Mouse (Mus musculus) cerebral cortex, adult 2 months (tissue): ENCODE measurements around the gene Olfr750.

ENCODE experiments used
- WGBS: fragments of 180-500 bp; shearing (Covaris S2); methylation state at CpG from one replicate; pipeline ENCODE4 v1.1.7; 2018; 5-methylcytosine and 5-hydroxymethylcytosine counted together

Gene Olfr750

DNA sequence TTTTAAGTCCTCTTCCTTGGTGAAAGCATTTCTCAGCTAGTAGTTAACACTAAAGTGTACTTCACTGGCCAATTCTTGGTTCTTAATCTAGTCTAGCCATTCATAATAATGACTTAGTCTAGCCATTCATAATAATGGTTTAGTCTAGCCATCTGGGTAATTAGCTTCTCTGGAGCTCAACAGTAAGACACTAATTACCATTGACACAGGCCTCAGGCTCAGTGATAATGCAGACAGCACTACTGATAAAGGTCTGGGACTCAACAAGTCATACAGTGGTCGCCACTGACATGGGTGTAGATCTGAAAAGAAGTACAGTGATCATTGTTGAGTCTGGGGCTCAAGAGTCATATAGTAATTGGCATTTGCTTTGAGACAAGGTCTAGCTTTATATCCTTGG, 49.4 kb downstream of the Olfr750 start:
- 93% methylated on average over 1 of the region's 1 CpGs for WGBS

DNA sequence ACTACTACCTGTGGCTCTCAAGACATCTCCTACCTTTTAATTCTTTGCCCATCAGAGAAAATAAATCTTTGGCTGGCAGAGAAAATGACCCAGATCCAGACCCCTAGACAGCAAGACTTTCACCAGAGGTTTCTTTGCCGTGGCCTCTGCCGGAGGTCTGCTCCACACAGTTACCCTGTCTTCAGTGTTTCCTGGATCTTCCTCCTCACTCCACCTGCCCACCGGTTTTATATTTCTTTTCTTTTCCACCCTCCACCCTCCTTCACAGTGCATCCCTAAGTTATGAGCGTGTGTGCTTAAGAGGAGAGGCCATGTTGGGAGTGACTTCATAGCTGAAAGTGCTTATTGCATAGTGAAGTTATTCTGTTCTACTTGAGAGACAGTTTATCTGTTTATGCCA, 50.8 kb downstream of the Olfr750 start:
- WGBS: 87% methylated on average over 4 of the region's 4 CpGs

DNA sequence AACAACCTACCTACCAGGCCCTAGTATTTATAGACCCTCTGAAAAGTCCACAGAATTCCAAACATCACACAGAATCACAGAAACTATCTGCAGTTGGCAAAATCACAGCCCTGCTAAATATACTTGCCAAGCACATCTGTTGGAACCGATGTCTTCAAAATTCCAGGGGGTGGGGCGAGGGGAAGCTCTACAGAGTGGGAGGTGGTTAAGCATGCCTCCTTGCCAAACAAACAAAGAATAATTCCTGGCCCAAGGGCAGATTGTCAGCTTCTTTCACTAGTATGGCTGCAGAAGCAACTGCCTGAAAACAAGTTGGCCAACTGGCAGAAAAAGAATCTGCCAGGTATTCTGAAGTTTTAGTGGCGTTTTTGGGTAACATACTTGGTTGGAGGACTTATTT, 57.0 kb downstream of the Olfr750 start:
- 47% methylated on average over 3 of the region's 3 CpGs for WGBS
